Mouse (Mus musculus) lung, adult 2 months (tissue): ENCODE results near the gene Rgs13.

Source experiments
- CTCF ChIP-seq: fragments of 200-500 bp; IDR thresholded peaks from 2 replicates; pipeline ENCODE4 v1.5.1; 2011; ENCODE audit warnings: mild to moderate bottlenecking, low read length, control low read depth; ENCODE audit not compliant: insufficient read depth
- POLR2A ChIP-seq: fragments of 200-500 bp; IDR thresholded peaks from 2 replicates; pipeline ENCODE4 v1.6.1; 2011; ENCODE audit warnings: low read depth, mild to moderate bottlenecking, control low read depth, low read length, borderline replicate concordance; ENCODE audit errors: extremely low read depth

DNA sequence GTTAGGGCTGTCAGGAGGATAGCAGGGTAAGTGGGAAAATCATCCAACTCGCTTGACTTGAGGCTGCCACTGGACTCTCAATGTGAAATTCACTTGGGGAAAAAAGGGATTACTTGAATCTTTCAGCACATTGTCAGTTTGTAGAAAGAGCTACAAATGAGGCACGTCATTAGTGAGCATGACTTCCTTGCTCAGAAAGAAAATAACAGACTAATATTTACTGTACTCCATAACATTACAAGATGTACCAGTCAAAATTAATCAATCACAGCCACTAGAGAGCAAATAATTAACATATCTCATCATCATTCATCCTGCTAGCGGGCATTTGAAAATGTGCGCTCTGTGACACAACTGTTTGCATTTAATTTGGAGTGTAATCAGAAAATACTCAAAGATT is 57.1 kb downstream of the Rgs13 start:
- TF ChIP-seq POLR2A (no peak), CTCF (no peak)
